Mouse (Mus musculus) retina, postnatal 1 day (tissue): ENCODE measurements around the gene Aph1b.

Source experiments
- DNase-seq: peaks from one replicate; pipeline ENCODE4 v3.0.0-alpha.2; 2012

Gene Aph1b

GRCm38 (mm10) chr9:66739516-66739915, 55.8 kb downstream of the Aph1b start:
- DNase-seq = no peak

GRCm38 (mm10) chr9:66736551-66736950, 58.7 kb downstream of the Aph1b start:
- DNase-seq = no peak

- DNase-seq = no peak
Observed at GRCm38 (mm10) chr9:66736016-66736415, 59.3 kb downstream of the Aph1b start.

GRCm38 (mm10) chr9:66735122-66735521, 60.2 kb downstream of the Aph1b start:
- DNase-seq = no peak

GRCm38 (mm10) chr9:66734568-66734967, 60.7 kb downstream of the Aph1b start:
- DNase-seq = no peak

GRCm38 (mm10) chr9:66732791-66733691, 62.2 kb downstream of the Aph1b start:
- DNase-seq = no peak

- DNase-seq = no peak
Observed at GRCm38 (mm10) chr9:66731284-66731683, 64.0 kb downstream of the Aph1b start.

GRCm38 (mm10) chr9:66730556-66730955, 64.7 kb downstream of the Aph1b start:
- DNase-seq = no peak

- DNase-seq = no peak
Observed at GRCm38 (mm10) chr9:66727333-66727732, 68.0 kb downstream of the Aph1b start.

- DNase-seq = no peak
Observed at GRCm38 (mm10) chr9:66725591-66725990, 69.7 kb downstream of the Aph1b start.
